Mouse (Mus musculus) limb, embryonic 11.5 days (tissue): ENCODE data around the gene Syngr3. TPM values are rescaled to one million over a fixed set of nuclear protein-coding genes. Genes with fewer than 3 reads are reported as not detected.

Source experiments
- ATAC-seq: fragments of 200-750 bp; cut with Nextera tagmentation; 2 replicates; pipeline ENCODE4 v1.8.0; 2017; ENCODE audit warnings: low read depth; ENCODE audit not compliant: insufficient number of reproducible peaks, low FRiP score, low TSS enrichment
- DNase-seq: peaks from one replicate; pipeline ENCODE4 v3.0.0-alpha.2; 2015; ENCODE audit warnings: low spot score
- H3K27ac ChIP-seq: fragments of 300-500 bp; sonication (generic); replicated peaks from 2 replicates; pipeline ENCODE4 v1.5.1; 2014; ENCODE audit warnings: low read depth, mild to moderate bottlenecking, low read length
- H3K27me3 ChIP-seq: fragments of 300-500 bp; sonication (generic); 2 replicates; pipeline ENCODE4 v1.6.1; 2014; ENCODE audit warnings: mild to moderate bottlenecking, low read length, mixed read lengths; ENCODE audit not compliant: control insufficient read depth, insufficient read depth
- H3K36me3 ChIP-seq: fragments of 300-500 bp; sonication (generic); 2 replicates; pipeline ENCODE4 v1.6.1; 2014; ENCODE audit warnings: mild to moderate bottlenecking, low read length, moderate library complexity, mixed read lengths; ENCODE audit not compliant: control insufficient read depth, insufficient read depth
- H3K4me1 ChIP-seq: fragments of 300-500 bp; sonication (generic); 2 replicates; pipeline ENCODE4 v1.6.1; 2014; ENCODE audit warnings: low read length, mixed read lengths; ENCODE audit not compliant: control insufficient read depth, insufficient read depth
- H3K4me2 ChIP-seq: fragments of 300-500 bp; sonication (generic); 2 replicates; pipeline ENCODE4 v1.6.1; 2014; ENCODE audit warnings: low read depth, mild to moderate bottlenecking, moderate library complexity; ENCODE audit not compliant: severe bottlenecking
- H3K4me3 ChIP-seq: fragments of 300-500 bp; sonication (generic); 2 replicates; pipeline ENCODE4 v1.5.1; 2014; ENCODE audit warnings: low read depth, low read length
- H3K9ac ChIP-seq: fragments of 300-500 bp; sonication (generic); 2 replicates; pipeline ENCODE4 v1.6.1; 2014; ENCODE audit warnings: mild to moderate bottlenecking, low read length
- H3K9me3 ChIP-seq: fragments of 300-500 bp; sonication (generic); 2 replicates; pipeline ENCODE4 v1.6.1; 2016; ENCODE audit warnings: low read length; ENCODE audit not compliant: control insufficient read depth
- WGBS: fragments of 180-500 bp; shearing (Covaris S2); extraction: QIAGEN DNeasy Blood & Tissue Kit; methylation state at CpG from one replicate; pipeline ENCODE4 v1.1.7; 2014; 5-methylcytosine and 5-hydroxymethylcytosine counted together
- polyA plus RNA-seq: library from polyadenylated mRNA; unstranded; fragments of >200 nt; fragmentation: Nextera tagmentation; extraction: Ambion mirVana; gene quantifications from 2 replicates; pipeline ENCODE4 v1.2.1, GENCODE M21; 2014

Gene Syngr3
- 6.6 and 6.9 TPM in 2 replicates for polyA plus RNA-seq

- peaks cover 7% of the 10 kb centered on the region for H3K36me3 ChIP-seq
- ATAC-seq (no peak), DNase-seq (peak; percentile 53)
- 0 out of 2 replicates have a peak, but pooled peaks cover 5% of the 10 kb centered on the region for H3K4me1 ChIP-seq
- peak within 1 kb of the TSS; percentile 94 for H3K4me2 ChIP-seq
- peak within 1 kb of the TSS; percentile 68 for H3K4me3 ChIP-seq
- peak within 1 kb of the TSS; percentile 60 for H3K9ac ChIP-seq
- no peaks in the 10 kb centered on the region for H3K9me3 ChIP-seq
- peaks cover 36% of the 10 kb centered on the region for H3K27me3 ChIP-seq
- WGBS = under 1% methylated on average over 55 of the region's 55 CpGs
- no peak within 1 kb of the TSS for H3K27ac ChIP-seq
Observed at GRCm38 (mm10) chr17:24689251-24690081, at the start of gene Syngr3. Gene Syngr3, minus strand, starts transcription at chr17:24689955.

- no peak for ATAC-seq
- Histone ChIP-seq H3K27ac (no peak overlapping the region), H3K4me3 (no peak overlapping the region), H3K36me3 (no peaks in the 10 kb centered on the region; the same call in 1 of the 2 replicates), H3K9ac (no peak overlapping the region), H3K4me2 (no peak overlapping the region), H3K4me1 (peaks cover 9% of the 10 kb centered on the region; the same call in 1 of the 2 replicates), H3K9me3 (no peaks in the 10 kb centered on the region), H3K27me3 (no peaks in the 10 kb centered on the region)
- no peak for DNase-seq
- WGBS = 83% methylated on average over 4 of the region's 4 CpGs
Observed at GRCm38 (mm10) chr17:24738238-24738637, 48.5 kb upstream of the Syngr3 start.

- DNase-seq = no peak
- Histone ChIP-seq H3K27me3 (no peaks in the 10 kb centered on the region), H3K9me3 (no peaks in the 10 kb centered on the region), H3K36me3 (no peaks in the 10 kb centered on the region; the same call in 1 of the 2 replicates), H3K4me1 (peaks cover 9% of the 10 kb centered on the region; the same call in 1 of the 2 replicates), H3K9ac (peak overlapping the region; percentile 28), H3K27ac (no peak overlapping the region), H3K4me3 (peak overlapping the region; percentile 58), H3K4me2 (peak overlapping the region; percentile 60)
- ATAC-seq = no peak
- 30% methylated on average over 8 of the region's 8 CpGs for WGBS
Observed at GRCm38 (mm10) chr17:24737135-24737810, 47.5 kb upstream of the Syngr3 start.

GRCm38 (mm10) chr17:24736330-24737051, 46.7 kb upstream of the Syngr3 start, which contains the start of gene Msrb1:
Gene Msrb1, plus strand, starts transcription at chr17:24736642.
- no peak within 1 kb of the TSS for H3K27ac ChIP-seq
- 2% methylated on average over 29 of the region's 29 CpGs for WGBS

GRCm38 (mm10) chr17:24735446-24735845, 45.7 kb upstream of the Syngr3 start:
- Histone ChIP-seq H3K27me3 (no peaks in the 10 kb centered on the region), H3K27ac (no peak overlapping the region), H3K36me3 (no peaks in the 10 kb centered on the region; the same call in 1 of the 2 replicates), H3K4me2 (no peak overlapping the region; the same call in 1 of the 2 replicates), H3K9me3 (no peaks in the 10 kb centered on the region), H3K9ac (no peak overlapping the region), H3K4me3 (no peak overlapping the region; the same call in 1 of the 2 replicates), H3K4me1 (peaks cover 9% of the 10 kb centered on the region; the same call in 1 of the 2 replicates)
- 86% methylated on average over 7 of the region's 7 CpGs for WGBS
- ATAC-seq (no peak), DNase-seq (no peak)

More at GRCm38 (mm10) chr17:24736330-24737051, 46.7 kb upstream of the Syngr3 start, which contains the start of gene Msrb1:
- no peaks in the 10 kb centered on the region; the same call in 1 of the 2 replicates for H3K36me3 ChIP-seq
- no peaks in the 10 kb centered on the region for H3K27me3 ChIP-seq
- H3K9ac ChIP-seq = peak within 1 kb of the TSS; percentile 28
- H3K9me3 ChIP-seq = no peaks in the 10 kb centered on the region
- ATAC-seq (peak; percentile 95), DNase-seq (peak; percentile 94)
- H3K4me3 ChIP-seq = peak within 1 kb of the TSS; percentile 58
- H3K4me1 ChIP-seq = peaks cover 9% of the 10 kb centered on the region; the same call in 1 of the 2 replicates
- peak within 1 kb of the TSS; percentile 60 for H3K4me2 ChIP-seq

- H3K36me3 ChIP-seq = no peaks in the 10 kb centered on the region
- no peak overlapping the region for H3K4me3 ChIP-seq
- no peak for DNase-seq
- no peaks in the 10 kb centered on the region for H3K9me3 ChIP-seq
- H3K27ac ChIP-seq = no peak overlapping the region
- H3K4me2 ChIP-seq = no peak overlapping the region
- no peak overlapping the region for H3K9ac ChIP-seq
- peaks cover 9% of the 10 kb centered on the region; the same call in 1 of the 2 replicates for H3K4me1 ChIP-seq
- H3K27me3 ChIP-seq = no peaks in the 10 kb centered on the region
- no peak for ATAC-seq
- 90% methylated on average over 1 of the region's 1 CpGs for WGBS
Observed at GRCm38 (mm10) chr17:24734513-24734912, 44.8 kb upstream of the Syngr3 start.

- Histone ChIP-seq H3K4me2 (no peak overlapping the region), H3K27ac (no peak overlapping the region), H3K4me3 (no peak overlapping the region), H3K27me3 (no peaks in the 10 kb centered on the region), H3K9ac (no peak overlapping the region), H3K36me3 (no peaks in the 10 kb centered on the region), H3K9me3 (no peaks in the 10 kb centered on the region), H3K4me1 (peaks cover 9% of the 10 kb centered on the region; the same call in 1 of the 2 replicates)
- no peak for ATAC-seq
- no peak for DNase-seq
- WGBS = 88% methylated on average over 21 of the region's 21 CpGs
Observed at GRCm38 (mm10) chr17:24733434-24734050, 43.8 kb upstream of the Syngr3 start.
